Mouse (Mus musculus) liver, embryonic 14.5 days (tissue): Measurements from ENCODE around the gene Mettl15.

Experiments used
- CTCF ChIP-seq: IDR thresholded peaks from 2 replicates; pipeline ENCODE4 v1.5.1; 2016; ENCODE audit warnings: antibody characterized with exemption, low read depth, control low read depth
- EP300 ChIP-seq: IDR thresholded peaks from 2 replicates; pipeline ENCODE4 v1.6.1; 2016; ENCODE audit warnings: antibody characterized with exemption, low read depth

DNA sequence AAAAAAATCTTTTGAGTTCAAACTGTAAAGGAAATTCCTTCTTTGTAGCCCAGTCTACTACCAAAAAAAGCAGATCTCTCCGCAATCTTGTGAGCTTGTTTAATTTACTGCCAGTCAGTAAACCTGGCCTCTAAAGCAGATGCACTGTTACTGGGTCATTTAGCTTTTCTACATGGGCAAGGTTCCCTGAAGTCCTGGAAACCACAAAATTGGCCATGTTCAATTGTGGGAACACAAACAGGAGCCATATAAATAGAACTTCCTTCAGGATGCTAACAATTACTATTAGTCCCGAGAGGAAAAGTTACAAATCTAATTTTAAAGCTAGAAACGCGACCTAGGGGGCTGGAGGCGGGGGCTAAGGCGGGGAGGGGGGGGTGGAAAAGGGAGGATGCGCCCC lies 3.0 kb downstream of the Mettl15 start:
- TF ChIP-seq CTCF (no peak), EP300 (no peak)
